Mouse (Mus musculus): Measurements from ENCODE around the gene Arpc5.

DNA sequence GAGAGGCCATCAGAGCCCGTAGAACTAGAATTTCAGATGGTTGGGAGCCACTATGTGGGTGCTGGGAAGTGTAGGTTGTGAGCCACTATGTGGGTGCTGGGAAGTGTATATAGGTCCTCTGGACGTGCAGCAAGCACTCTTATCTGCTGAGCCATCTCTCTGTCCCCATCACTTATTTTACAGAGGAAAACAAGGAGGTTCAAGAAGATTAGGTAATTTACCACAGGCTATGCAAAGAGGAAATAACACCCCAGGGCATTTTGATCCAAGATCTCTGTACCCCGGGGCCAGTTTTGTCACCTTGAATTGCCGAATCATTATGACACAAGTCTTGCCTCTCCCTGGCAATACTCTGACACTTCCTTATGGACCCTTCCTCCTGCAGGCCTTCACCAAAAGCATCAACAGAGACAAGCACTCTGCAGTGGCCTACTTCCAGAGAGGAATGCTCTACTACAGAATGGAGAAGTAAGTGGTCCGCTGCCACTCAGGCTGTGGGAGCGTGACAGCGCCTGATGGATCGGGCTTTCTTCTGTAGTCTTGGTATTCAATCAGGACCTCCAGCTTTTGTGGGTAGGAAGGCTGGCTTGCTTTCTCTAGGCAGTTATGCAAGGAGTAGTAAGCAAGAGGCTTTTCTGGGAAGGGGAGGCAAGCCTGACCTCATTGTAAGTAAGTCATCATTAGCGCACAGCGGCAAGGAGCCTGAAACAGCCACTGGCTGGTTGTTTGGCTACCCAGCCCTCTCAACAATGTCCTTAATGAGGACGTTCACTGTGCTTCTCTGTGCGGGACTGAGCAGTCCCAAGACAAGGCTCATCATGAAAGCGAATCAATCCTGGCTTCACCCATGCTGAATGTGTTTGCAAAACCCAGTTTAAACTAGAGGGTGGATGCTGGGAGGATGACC, 44.4 kb downstream of the Arpc5 start:
- TF ChIP-seq CTCF (IDR thresholded peaks at IDR 0.05; ENCODE audit: borderline replicate concordance, extremely low read depth, insufficient read depth, insufficient read length), result no peak
- no peak for TF ChIP-seq POLR2A (IDR thresholded peaks at IDR 0.05; ENCODE audit: borderline replicate concordance, extremely low read depth, insufficient read depth, insufficient read length, poor library complexity, severe bottlenecking)

Measured in brain, embryonic 14.5 days (tissue).